Mouse (Mus musculus) MEL (cell line): Measurements from ENCODE around the gene E330009J07Rik. TPM values are rescaled to one million over a fixed set of nuclear protein-coding genes. Genes with fewer than 3 reads are reported as not detected.

Experiments
- DNase-seq: peaks from one replicate; pipeline ENCODE4 v3.0.0; 2011; ENCODE audit warnings: low read depth, low spot score
- H3K27ac ChIP-seq: 2 replicates; pipeline ENCODE4 v1.5.1; 2012; ENCODE audit warnings: low read depth, mild to moderate bottlenecking, control low read depth, low read length, moderate library complexity; ENCODE audit not compliant: control insufficient read depth
- H3K27me3 ChIP-seq, 2 experiments: fragments of 150-350 bp in 1 of 2; sonication (generic) in 1 of 2; 2 replicates each; pipeline ENCODE4 v1.6.1; 2012; ENCODE audit warnings: low read length in 2 of 2, mild to moderate bottlenecking in 2 of 2, improper control_type of control experiment in 1 of 2, moderate library complexity in 1 of 2; ENCODE audit not compliant: insufficient read depth in 2 of 2, control insufficient read depth in 1 of 2
- H3K36me3 ChIP-seq, 2 experiments: 2 replicates each; pipeline ENCODE4 v1.6.1; 2012 to 2014; ENCODE audit warnings: low read length in 2 of 2, improper control_type of control experiment in 1 of 2, inconsistent platforms in 1 of 2, mild to moderate bottlenecking in 1 of 2; ENCODE audit not compliant: insufficient read depth in 2 of 2, control insufficient read depth in 1 of 2
- H3K4me1 ChIP-seq, 2 experiments: fragments of 150-350 bp in 1 of 2; sonication (generic) in 1 of 2; 2 replicates each; pipeline ENCODE4 v1.6.1; 2012; ENCODE audit warnings: low read length in 2 of 2, improper control_type of control experiment in 1 of 2, mild to moderate bottlenecking in 1 of 2; ENCODE audit not compliant: insufficient read depth in 2 of 2, control insufficient read depth in 1 of 2
- H3K4me3 ChIP-seq, 2 experiments: fragments of 150-350 bp in 1 of 2; sonication (generic) in 1 of 2; 2 replicates each; pipeline ENCODE4 v1.5.1; 2012; ENCODE audit warnings: low read depth in 2 of 2, low read length in 2 of 2, mild to moderate bottlenecking in 2 of 2, moderate library complexity in 2 of 2, control low read depth in 1 of 2, improper control_type of control experiment in 1 of 2; ENCODE audit not compliant: control insufficient read depth in 1 of 2, insufficient read depth in 1 of 2
- H3K79me2 ChIP-seq: 2 replicates; pipeline ENCODE4 v1.6.1; 2012; ENCODE audit warnings: mild to moderate bottlenecking, low read length, moderate library complexity; ENCODE audit not compliant: control insufficient read depth, poor library complexity, insufficient read depth
- H3K9ac ChIP-seq: 2 replicates; pipeline ENCODE4 v1.6.1; 2012; ENCODE audit warnings: low read depth, mild to moderate bottlenecking, control low read depth, low read length, moderate library complexity; ENCODE audit not compliant: control insufficient read depth, poor library complexity, severe bottlenecking
- H3K9me3 ChIP-seq: fragments of 150-350 bp; sonication (generic); replicated peaks from 2 replicates; pipeline ENCODE4 v1.6.1; 2012; ENCODE audit warnings: mild to moderate bottlenecking, low read length, improper control_type of control experiment, moderate library complexity; ENCODE audit not compliant: insufficient read depth
- CHD2 ChIP-seq: IDR thresholded peaks from 2 replicates; pipeline ENCODE4 v1.6.1; 2011; ENCODE audit warnings: low read length, improper control_type of control experiment
- EP300 ChIP-seq, 2 experiments: IDR thresholded peaks; 2 replicates each; pipeline ENCODE4 v1.6.1; 2011; ENCODE audit warnings: improper control_type of control experiment in 2 of 2, low read length in 2 of 2, low read depth in 1 of 2, mild to moderate bottlenecking in 1 of 2
- ETS1 ChIP-seq: IDR thresholded peaks from 2 replicates; pipeline ENCODE4 v1.6.1; 2012; ENCODE audit warnings: low read depth, mild to moderate bottlenecking, inconsistent platforms, low read length, improper control_type of control experiment, moderate library complexity
- GATA1 ChIP-seq: IDR thresholded peaks from 2 replicates; pipeline ENCODE4 v1.6.1; 2011; ENCODE audit warnings: low read depth, low read length, improper control_type of control experiment
- MAFK ChIP-seq: IDR thresholded peaks from 2 replicates; pipeline ENCODE4 v1.6.1; 2011; ENCODE audit warnings: low read depth, mild to moderate bottlenecking, low read length, improper control_type of control experiment, borderline replicate concordance
- MAX ChIP-seq: IDR thresholded peaks from 2 replicates; pipeline ENCODE4 v1.6.1; 2011; ENCODE audit warnings: low read length, improper control_type of control experiment
- MAZ ChIP-seq: IDR thresholded peaks from 2 replicates; pipeline ENCODE4 v1.6.1; 2012; ENCODE audit warnings: low read depth, mild to moderate bottlenecking, inconsistent platforms, low read length, improper control_type of control experiment
- NRF1 ChIP-seq: IDR thresholded peaks from 2 replicates; pipeline ENCODE4 v1.6.1; 2014; ENCODE audit warnings: low read depth, mild to moderate bottlenecking, inconsistent platforms, low read length, improper control_type of control experiment, moderate library complexity; ENCODE audit not compliant: poor library complexity, insufficient read depth, severe bottlenecking
- POLR2A ChIP-seq, 2 experiments: IDR thresholded peaks; 2 replicates each; pipeline ENCODE4 v1.6.1; 2011 to 2012; ENCODE audit warnings: low read length in 2 of 2, mild to moderate bottlenecking in 2 of 2, control low read depth in 1 of 2, improper control_type of control experiment in 1 of 2, low read depth in 1 of 2, moderate library complexity in 1 of 2; ENCODE audit not compliant: control insufficient read depth in 1 of 2, insufficient read depth in 1 of 2, poor library complexity in 1 of 2
- POLR2AphosphoS2 ChIP-seq: IDR thresholded peaks from 2 replicates; pipeline ENCODE4 v1.6.1; 2011; ENCODE audit warnings: low read length, improper control_type of control experiment
- POLR2AphosphoS5 ChIP-seq: IDR thresholded peaks from 2 replicates; pipeline ENCODE4 v1.6.1; 2012; ENCODE audit warnings: low read depth, borderline replicate concordance, mild to moderate bottlenecking, inconsistent platforms, low read length, moderate library complexity, mixed read lengths
- RAD21 ChIP-seq: IDR thresholded peaks from 2 replicates; pipeline ENCODE4 v1.6.1; 2011; ENCODE audit warnings: mild to moderate bottlenecking, low read depth, low read length, improper control_type of control experiment
- RCOR1 ChIP-seq: IDR thresholded peaks from 2 replicates; pipeline ENCODE4 v1.6.1; 2012; ENCODE audit warnings: low read depth, mild to moderate bottlenecking, inconsistent platforms, low read length, improper control_type of control experiment
- SIN3A ChIP-seq: IDR thresholded peaks from 2 replicates; pipeline ENCODE4 v1.6.1; 2012; ENCODE audit warnings: low read length, improper control_type of control experiment, inconsistent platforms
- SMC3 ChIP-seq: IDR thresholded peaks from 2 replicates; pipeline ENCODE4 v1.6.1; 2011; ENCODE audit warnings: low read depth, low read length, improper control_type of control experiment
- TAL1 ChIP-seq: IDR thresholded peaks from 2 replicates; pipeline ENCODE4 v1.6.1; 2012; ENCODE audit warnings: mild to moderate bottlenecking, inconsistent platforms, low read length, moderate library complexity, mixed read lengths
- TCF12 ChIP-seq: IDR thresholded peaks from 2 replicates; pipeline ENCODE4 v1.6.1; 2014; ENCODE audit warnings: low read depth, mild to moderate bottlenecking, inconsistent platforms, low read length, improper control_type of control experiment, moderate library complexity
- UBTF ChIP-seq: IDR thresholded peaks from 2 replicates; pipeline ENCODE4 v1.6.1; 2012; ENCODE audit warnings: low read depth, mild to moderate bottlenecking, inconsistent platforms, low read length, improper control_type of control experiment, moderate library complexity, borderline replicate concordance; ENCODE audit not compliant: insufficient read depth
- USF2 ChIP-seq, 2 experiments: IDR thresholded peaks; 2 replicates each; pipeline ENCODE4 v1.6.1; 2011 to 2012; ENCODE audit warnings: improper control_type of control experiment in 2 of 2, low read length in 2 of 2, borderline replicate concordance in 1 of 2, inconsistent platforms in 1 of 2, low read depth in 1 of 2, mild to moderate bottlenecking in 1 of 2; ENCODE audit not compliant: insufficient read depth in 1 of 2
- ZC3H11A ChIP-seq: IDR thresholded peaks from 2 replicates; pipeline ENCODE4 v1.6.1; 2012; ENCODE audit warnings: low read depth, mild to moderate bottlenecking, inconsistent platforms, low read length, improper control_type of control experiment
- ZKSCAN1 ChIP-seq: IDR thresholded peaks from 2 replicates; pipeline ENCODE4 v1.6.1; 2012; ENCODE audit warnings: low read depth, mild to moderate bottlenecking, inconsistent platforms, low read length, improper control_type of control experiment, moderate library complexity
- polyA plus RNA-seq, 2 experiments: library from polyadenylated mRNA; stranded (reverse) in 1 of 2; unstranded in 1 of 2; fragments of >175 nt in 1 of 2; fragments of >200 nt in 1 of 2; gene quantifications; 2 replicates each; pipeline versions ENCODE4 v1.2.1 to v1.2.4; 2012; ENCODE audit warnings: low replicate concordance in 2 of 2, low read depth in 1 of 2; ENCODE audit not compliant: insufficient read length in 2 of 2, insufficient read depth in 1 of 2, missing spikeins in 1 of 2
- total RNA-seq: library from RNA; depleted of rRNA; stranded (reverse); fragments of 300-350 nt; gene quantifications from 2 replicates; pipeline ENCODE4 v1.2.3, GENCODE M21; 2012

The E330009J07Rik gene
- total and polyA plus RNA-seq, 3 experiments = 5.9 to 6.4 TPM; not detected in 1

DNA sequence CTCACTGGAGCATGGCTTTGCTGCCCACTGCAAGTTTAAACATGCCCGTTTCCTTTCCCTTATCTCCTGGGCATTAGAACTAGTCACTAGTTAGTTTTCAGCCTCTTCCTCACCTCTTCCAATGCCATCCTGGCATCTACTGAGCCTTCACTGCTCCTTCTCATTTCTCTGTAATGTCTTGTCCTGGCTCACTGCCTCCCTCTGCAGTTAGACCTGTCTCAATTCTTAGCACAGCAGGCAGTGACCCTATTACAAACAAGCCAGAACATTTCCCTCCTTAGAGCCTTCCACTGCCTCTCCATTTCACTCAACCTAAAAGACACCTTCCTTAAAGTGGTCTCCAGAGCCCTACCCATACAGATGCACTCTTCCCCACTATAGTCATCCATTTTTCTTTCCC lies 45.0 kb downstream of the E330009J07Rik start:
- TF ChIP-seq ZC3H11A = no peak
- Histone ChIP-seq H3K36me3 (peaks cover 0 to 10% of the 10 kb centered on the region in 2 experiments; a peak in 3 of 4 replicates), H3K27me3 (no peaks in the 10 kb centered on the region), H3K9me3 (no peaks in the 10 kb centered on the region), H3K27ac (no peak overlapping the region), H3K4me3 (no peak overlapping the region), H3K9ac (no peak overlapping the region), H3K4me1 (peaks cover 3 to 7% of the 10 kb centered on the region in 2 experiments), H3K79me2 (no peaks in the 10 kb centered on the region)
- DNase-seq = no peak

DNA sequence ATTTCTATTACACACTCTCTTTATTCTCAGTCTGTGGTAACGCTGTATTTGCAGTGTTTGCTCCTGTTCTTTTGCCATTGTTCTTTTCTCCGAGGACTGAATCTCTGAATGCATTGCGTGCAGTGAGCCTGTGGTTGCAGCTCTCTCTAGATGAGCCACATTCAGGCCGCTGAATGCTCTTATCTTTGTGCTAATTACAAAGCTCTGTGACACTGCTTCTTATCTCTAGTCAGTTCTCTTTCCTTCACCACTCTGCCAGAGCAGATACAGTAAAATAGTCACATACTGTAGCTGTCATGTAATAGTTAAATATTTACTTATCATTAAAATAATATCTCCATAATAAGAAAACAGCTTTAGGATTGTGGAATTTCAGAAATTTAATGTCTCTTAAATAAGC lies 47.3 kb downstream of the E330009J07Rik start:
- H3K4me1 ChIP-seq = peaks cover 3 to 7% of the 10 kb centered on the region in 2 experiments
- peak; percentile 65 for DNase-seq
- no peaks in the 10 kb centered on the region for H3K9me3 ChIP-seq
- H3K9ac ChIP-seq = no peak overlapping the region
- H3K27ac ChIP-seq = peak overlapping the region; percentile 37; the same call in 1 of the 2 replicates
- no peaks in the 10 kb centered on the region for H3K27me3 ChIP-seq
- no peaks in the 10 kb centered on the region for H3K79me2 ChIP-seq
- no peak for TF ChIP-seq TAL1
- TF ChIP-seq UBTF = no peak
- no peak for TF ChIP-seq NRF1
- no peak for TF ChIP-seq ZC3H11A
- peak; percentile 87 for TF ChIP-seq TCF12
- 0 out of 2 replicates have a peak, but pooled peaks have one; percentile 47 for TF ChIP-seq MAFK
- TF ChIP-seq POLR2A (IDR thresholded peaks at IDR 0.05; ENCODE audit: control insufficient read depth in 1 of 2, insufficient read depth in 1 of 2, low read depth in 1 of 2, low read length in 2 of 2, poor library complexity in 1 of 2) = no peak
- TF ChIP-seq EP300 (IDR thresholded peaks at IDR 0.05; ENCODE audit: low read depth in 1 of 2, low read length in 2 of 2) = peak; percentile 80 to 92
- TF ChIP-seq GATA1 = peak; percentile 98
- no peak for TF ChIP-seq POLR2AphosphoS2
- TF ChIP-seq SIN3A = peak; percentile 53; the same call in 1 of the 2 replicates
- peak; percentile 62 for TF ChIP-seq ETS1
- peak; percentile 93 for TF ChIP-seq RCOR1
- H3K4me3 ChIP-seq = no peak overlapping the region
- H3K36me3 ChIP-seq = peaks cover 0 to 10% of the 10 kb centered on the region in 2 experiments

DNA sequence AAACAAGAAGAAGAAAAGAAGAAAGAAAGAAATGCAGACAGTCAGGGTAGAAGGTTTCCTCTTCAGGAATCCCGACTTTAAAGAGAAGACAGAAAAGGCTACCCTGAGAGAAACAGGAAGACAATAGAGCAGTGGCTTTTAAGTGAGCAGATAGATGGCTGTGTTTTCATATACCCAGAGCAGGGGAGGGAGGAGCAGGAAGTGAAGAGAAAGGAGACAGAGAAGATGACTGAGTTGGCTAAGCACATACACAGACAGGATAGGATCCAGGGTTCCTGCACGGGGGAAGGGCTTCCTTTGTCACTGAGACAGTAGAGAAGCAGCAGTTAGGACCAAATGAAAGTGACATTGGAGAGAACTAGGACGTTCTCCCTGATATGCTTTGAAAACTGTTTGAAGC lies 50.3 kb downstream of the E330009J07Rik start:
- peaks cover 0 to 10% of the 10 kb centered on the region in 2 experiments for H3K36me3 ChIP-seq
- TF ChIP-seq UBTF (no peak), MAX (no peak), TAL1 (no peak), POLR2A (IDR thresholded peaks at IDR 0.05; ENCODE audit: control insufficient read depth in 1 of 2, insufficient read depth in 1 of 2, low read depth in 1 of 2, low read length in 2 of 2, poor library complexity in 1 of 2) (no peak), RCOR1 (no peak), RAD21 (no peak), SMC3 (no peak), ZC3H11A (no peak), NRF1 (no peak), CHD2 (no peak), ZKSCAN1 (no peak), MAFK (no peak), USF2 (IDR thresholded peaks at IDR 0.05; ENCODE audit: borderline replicate concordance in 1 of 2, insufficient read depth in 1 of 2, low read depth in 1 of 2, low read length in 2 of 2) (no peak), EP300 (IDR thresholded peaks at IDR 0.05; ENCODE audit: low read depth in 1 of 2, low read length in 2 of 2) (no peak), POLR2AphosphoS5 (no peak), MAZ (no peak)
- TF ChIP-seq, all 39 proteins: peak for 0
- no peak overlapping the region for H3K4me3 ChIP-seq

More for the DNA sequence above, 50.3 kb downstream of the E330009J07Rik start:
- no peaks in the 10 kb centered on the region for H3K79me2 ChIP-seq
- H3K9ac ChIP-seq = no peak overlapping the region
- H3K9me3 ChIP-seq = no peaks in the 10 kb centered on the region
- peak; percentile 9 for DNase-seq
- peaks cover 3 to 7% of the 10 kb centered on the region in 2 experiments for H3K4me1 ChIP-seq
- H3K27ac ChIP-seq = no peak overlapping the region
- no peaks in the 10 kb centered on the region for H3K27me3 ChIP-seq
